Mouse (Mus musculus) lung, postnatal 0 days (tissue): Measurements from ENCODE around the gene Ubl3. TPM values are rescaled to one million over a fixed set of nuclear protein-coding genes. Genes with fewer than 3 reads are reported as not detected.

Source experiments
- ATAC-seq: fragments of 200-750 bp; cut with Nextera tagmentation; 2 replicates; pipeline ENCODE4 v1.8.0; 2017; ENCODE audit warnings: moderate library complexity
- DNase-seq: peaks from one replicate; pipeline ENCODE4 v3.0.0-alpha.2; 2016; ENCODE audit warnings: low spot score
- H3K27ac ChIP-seq: fragments of 300-500 bp; sonication (generic); 2 replicates; pipeline ENCODE4 v1.5.1; 2014; ENCODE audit warnings: antibody characterized with exemption, mild to moderate bottlenecking, low read length, mixed read lengths
- H3K27me3 ChIP-seq: fragments of 300-500 bp; sonication (generic); replicated peaks from 2 replicates; pipeline ENCODE4 v1.6.1; 2014; ENCODE audit warnings: low read length, mixed read lengths; ENCODE audit not compliant: insufficient read depth
- H3K36me3 ChIP-seq: fragments of 300-500 bp; sonication (generic); 2 replicates; pipeline ENCODE4 v1.6.1; 2014; ENCODE audit warnings: low read length, mixed read lengths; ENCODE audit not compliant: insufficient read depth
- H3K4me1 ChIP-seq: fragments of 300-500 bp; sonication (generic); 2 replicates; pipeline ENCODE4 v1.6.1; 2014; ENCODE audit warnings: antibody characterized with exemption, low read depth, low read length, mixed read lengths; ENCODE audit not compliant: insufficient read depth
- H3K4me2 ChIP-seq: fragments of 300-500 bp; sonication (generic); replicated peaks from 2 replicates; pipeline ENCODE4 v1.6.1; 2014; ENCODE audit warnings: low read depth, mild to moderate bottlenecking, low read length, moderate library complexity, mixed read lengths
- H3K4me3 ChIP-seq: fragments of 300-500 bp; sonication (generic); 2 replicates; pipeline ENCODE4 v1.5.1; 2014; ENCODE audit warnings: low read depth, low read length
- H3K9ac ChIP-seq: fragments of 300-500 bp; sonication (generic); replicated peaks from 2 replicates; pipeline ENCODE4 v1.6.1; 2014; ENCODE audit warnings: low read depth, mild to moderate bottlenecking
- H3K9me3 ChIP-seq: fragments of 300-500 bp; sonication (generic); 2 replicates; pipeline ENCODE4 v1.6.1; 2016; ENCODE audit warnings: low read length, mixed read lengths
- CTCF ChIP-seq: IDR thresholded peaks from 2 replicates; pipeline ENCODE4 v1.5.1; 2016; ENCODE audit warnings: antibody characterized with exemption, mild to moderate bottlenecking
- EP300 ChIP-seq: IDR thresholded peaks from 2 replicates; pipeline ENCODE4 v1.6.1; 2016; ENCODE audit warnings: antibody characterized with exemption, mild to moderate bottlenecking, control low read depth
- WGBS: fragments of 180-500 bp; shearing (Covaris S2); extraction: QIAGEN DNeasy Blood & Tissue Kit; methylation state at CpG from one replicate; pipeline ENCODE4 v1.1.7; 2014; 5-methylcytosine and 5-hydroxymethylcytosine counted together
- polyA plus RNA-seq: library from polyadenylated mRNA; unstranded; fragments of >200 nt; fragmentation: Nextera tagmentation; extraction: Ambion mirVana; gene quantifications from 2 replicates; pipeline ENCODE4 v1.2.1, GENCODE M21; 2015

Ubl3 gene
- polyA plus RNA-seq, 1 experiment from 2014 or later: 161 TPM

GRCm38 (mm10) chr5:148510265-148510664, 42.3 kb downstream of the Ubl3 start:
- no peak for ATAC-seq

GRCm38 (mm10) chr5:148509731-148510130, 42.9 kb downstream of the Ubl3 start:
- Histone ChIP-seq H3K4me1 (peaks cover 24% of the 10 kb centered on the region), H3K4me3 (no peak overlapping the region), H3K27me3 (no peaks in the 10 kb centered on the region), H3K27ac (peak overlapping the region; percentile 64), H3K9ac (no peak overlapping the region), H3K36me3 (peaks cover 31% of the 10 kb centered on the region), H3K9me3 (no peaks in the 10 kb centered on the region), H3K4me2 (no peak overlapping the region)
- DNase-seq: no peak
- no peak for ATAC-seq
- WGBS: 57% methylated on average over 7 of the region's 7 CpGs
- TF ChIP-seq EP300 (no peak), CTCF (peak; percentile 11; the same call in 1 of the 2 replicates)

More at GRCm38 (mm10) chr5:148510265-148510664, 42.3 kb downstream of the Ubl3 start:
- Histone ChIP-seq H3K4me3 (no peak overlapping the region), H3K4me1 (peaks cover 24% of the 10 kb centered on the region), H3K9me3 (no peaks in the 10 kb centered on the region), H3K36me3 (peaks cover 28% of the 10 kb centered on the region), H3K4me2 (no peak overlapping the region), H3K9ac (no peak overlapping the region), H3K27ac (no peak overlapping the region), H3K27me3 (no peaks in the 10 kb centered on the region)
- WGBS: 68% methylated on average over 2 of the region's 2 CpGs
- TF ChIP-seq CTCF: no peak
- no peak for DNase-seq

- Histone ChIP-seq H3K4me2 (no peak overlapping the region), H3K27ac (peak overlapping the region; percentile 64), H3K9ac (no peak overlapping the region), H3K4me1 (peaks cover 24% of the 10 kb centered on the region), H3K27me3 (no peaks in the 10 kb centered on the region), H3K4me3 (no peak overlapping the region), H3K9me3 (no peaks in the 10 kb centered on the region), H3K36me3 (peaks cover 31% of the 10 kb centered on the region)
- 64% methylated on average over 11 of the region's 11 CpGs for WGBS
- TF ChIP-seq EP300 (peak; percentile 71), CTCF (no peak)
- ATAC-seq (peak; percentile 88), DNase-seq (peak; percentile 73)
These were observed 43.5 kb downstream of the Ubl3 start for GRCm38 (mm10) chr5:148508901-148509604.

GRCm38 (mm10) chr5:148505381-148505780, 47.2 kb downstream of the Ubl3 start:
- Histone ChIP-seq H3K9ac (no peak overlapping the region), H3K36me3 (peaks cover 31% of the 10 kb centered on the region), H3K4me3 (no peak overlapping the region), H3K4me1 (peaks cover 11% of the 10 kb centered on the region; the same call in 1 of the 2 replicates), H3K27ac (no peak overlapping the region), H3K27me3 (no peaks in the 10 kb centered on the region), H3K4me2 (no peak overlapping the region), H3K9me3 (no peaks in the 10 kb centered on the region)
- TF ChIP-seq EP300 (no peak), CTCF (no peak)
- ATAC-seq (no peak), DNase-seq (no peak)
- 86% methylated on average over 17 of the region's 17 CpGs for WGBS

- 92% methylated on average over 6 of the region's 6 CpGs for WGBS
- no peak for ATAC-seq
- TF ChIP-seq CTCF (no peak), EP300 (no peak)
These were observed 50.4 kb downstream of the Ubl3 start for GRCm38 (mm10) chr5:148502237-148502636.

GRCm38 (mm10) chr5:148501228-148501957, 51.2 kb downstream of the Ubl3 start:
- Histone ChIP-seq H3K27me3 (no peaks in the 10 kb centered on the region), H3K27ac (no peak overlapping the region), H3K36me3 (peaks cover 12% of the 10 kb centered on the region), H3K4me1 (no peaks in the 10 kb centered on the region), H3K9ac (no peak overlapping the region), H3K4me2 (no peak overlapping the region), H3K4me3 (no peak overlapping the region), H3K9me3 (no peaks in the 10 kb centered on the region)
- TF ChIP-seq CTCF (no peak), EP300 (no peak)
- ATAC-seq (no peak), DNase-seq (no peak)
- 79% methylated on average over 6 of the region's 6 CpGs for WGBS

More at GRCm38 (mm10) chr5:148502237-148502636, 50.4 kb downstream of the Ubl3 start:
- no peaks in the 10 kb centered on the region for H3K4me1 ChIP-seq
- H3K27me3 ChIP-seq: no peaks in the 10 kb centered on the region
- H3K9me3 ChIP-seq: no peaks in the 10 kb centered on the region
- DNase-seq: no peak
- H3K27ac ChIP-seq: no peak overlapping the region
- no peak overlapping the region for H3K9ac ChIP-seq
- H3K4me2 ChIP-seq: no peak overlapping the region
- no peak overlapping the region for H3K4me3 ChIP-seq
- H3K36me3 ChIP-seq: peaks cover 19% of the 10 kb centered on the region
